Mouse (Mus musculus): ENCODE data around the gene Nupr1. TPM values are rescaled to one million over a fixed set of nuclear protein-coding genes. Genes with fewer than 3 reads are reported as not detected.
"Not testable (repeated sequence)": the region's sequence is repeated elsewhere in the genome, so short reads cannot be mapped to it uniquely, and the experiment has no call there.

Nupr1 gene
- total and polyA plus RNA-seq, 2 experiments, result 1.2 to 3.0 TPM

DNA sequence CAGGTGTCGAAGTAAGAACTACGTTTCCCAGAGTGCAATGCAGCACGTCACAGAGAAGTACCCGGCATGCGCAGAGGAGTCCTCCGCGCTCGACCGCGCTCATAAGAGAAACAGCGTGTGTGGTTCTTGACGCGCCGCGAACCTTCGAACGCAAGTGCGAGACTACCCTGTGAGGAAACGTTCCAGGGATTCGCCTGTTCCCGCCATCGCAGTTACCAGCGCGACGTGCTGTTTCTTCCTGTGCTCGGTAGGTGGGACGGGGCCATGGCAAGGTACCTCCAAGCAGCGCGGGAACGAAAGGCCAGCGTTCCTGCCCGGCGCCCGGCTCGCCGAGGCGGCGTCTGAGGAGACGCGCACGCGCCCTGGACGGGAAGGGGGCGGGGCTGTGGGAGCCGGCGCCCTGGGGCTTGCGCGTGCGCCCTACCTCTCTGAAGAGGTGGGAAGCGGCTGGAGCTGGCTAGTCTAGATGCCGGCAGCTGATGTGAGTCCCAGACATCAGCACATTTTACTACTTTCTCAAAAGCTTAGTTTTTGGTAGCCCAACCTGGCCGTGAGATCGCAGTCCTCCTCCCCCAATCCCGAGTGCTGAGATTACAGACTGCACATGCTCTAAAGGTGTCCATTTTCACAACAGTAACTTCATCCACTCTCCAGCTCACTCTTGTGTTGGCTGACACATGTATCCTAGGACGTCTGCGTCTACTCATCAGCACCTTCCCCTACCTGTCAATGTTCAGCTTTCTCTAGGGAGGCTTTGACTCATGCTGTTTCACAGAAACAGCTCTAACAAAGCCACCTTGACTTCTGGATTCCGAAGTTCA, 18.8 kb upstream of the Nupr1 start, which contains the start of gene Sgf29:
TSS of gene Sgf29 (plus strand) at position 79 of the 821 bp plus-strand sequence.
- H3K27me3 ChIP-seq (ENCODE audit: control insufficient read depth, insufficient read depth, low read length), result no peaks in the 10 kb centered on the region
- peaks cover 4% of the 10 kb centered on the region; the same call in 1 of the 2 replicates for H3K4me1 ChIP-seq (ENCODE audit: control insufficient read depth, insufficient read depth, low read length)
- peaks cover 5% of the 10 kb centered on the region; the same call in 1 of the 2 replicates for H3K79me2 ChIP-seq (ENCODE audit: control insufficient read depth, insufficient read depth, low read length)
- TF ChIP-seq POLR2A (IDR thresholded peaks at IDR 0.05; ENCODE audit: extremely low read depth, insufficient read depth, low read length), result peak; percentile 90
- no peak for TF ChIP-seq CTCF (IDR thresholded peaks at IDR 0.05; ENCODE audit: low read depth, low read length)
- 1% methylated on average over 57 of the region's 57 CpGs for WGBS
- no peaks in the 10 kb centered on the region for H3K36me3 ChIP-seq (ENCODE audit: control insufficient read depth, insufficient read depth, low read length)
- peak within 1 kb of the TSS; percentile 96 for H3K9ac ChIP-seq (ENCODE audit: low read depth, low read length)
- peak; percentile 89 for DNase-seq (ENCODE audit: extremely low read depth, low read depth, low spot score)
- peak within 1 kb of the TSS; percentile 95 for H3K4me3 ChIP-seq (ENCODE audit: insufficient read depth, low read depth, low read length)
- peak within 1 kb of the TSS; percentile 90 for H3K27ac ChIP-seq (replicated peaks; ENCODE audit: insufficient read depth, low read depth, low read length)

DNA sequence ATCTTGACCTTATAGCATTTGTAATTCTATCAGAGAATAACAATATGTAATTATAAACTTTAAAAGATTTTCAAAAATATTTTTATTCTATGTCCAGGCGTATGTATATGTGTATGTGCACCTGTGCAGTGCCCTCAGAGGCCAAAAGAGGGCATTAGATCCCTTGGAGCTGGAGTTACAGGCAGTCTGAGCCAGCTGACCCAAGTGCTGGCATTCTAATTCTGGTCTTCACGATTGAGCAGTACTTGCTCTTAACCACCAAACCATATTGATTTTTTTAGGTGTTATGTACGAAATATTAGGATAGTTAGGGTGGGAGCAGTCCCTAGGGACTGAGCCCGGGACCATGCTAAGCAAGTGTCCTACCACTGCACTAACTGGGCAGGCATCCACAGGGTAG, 17.8 kb upstream of the Nupr1 start:
- WGBS, result 53% methylated on average over 4 of the region's 4 CpGs
- TF ChIP-seq POLR2A (IDR thresholded peaks at IDR 0.05; ENCODE audit: extremely low read depth, insufficient read depth, low read length) (no peak), CTCF (IDR thresholded peaks at IDR 0.05; ENCODE audit: low read depth, low read length) (peak; percentile 45)
- H3K79me2 ChIP-seq (ENCODE audit: control insufficient read depth, insufficient read depth, low read length), result peaks cover 5% of the 10 kb centered on the region; the same call in 1 of the 2 replicates
- H3K36me3 ChIP-seq (ENCODE audit: control insufficient read depth, insufficient read depth, low read length), result no peaks in the 10 kb centered on the region
- H3K27me3 ChIP-seq (ENCODE audit: control insufficient read depth, insufficient read depth, low read length), result no peaks in the 10 kb centered on the region
- no peak overlapping the region for H3K27ac ChIP-seq (replicated peaks; ENCODE audit: insufficient read depth, low read depth, low read length)
- no peak overlapping the region for H3K4me3 ChIP-seq (ENCODE audit: insufficient read depth, low read depth, low read length)
- H3K4me1 ChIP-seq (ENCODE audit: control insufficient read depth, insufficient read depth, low read length), result peaks cover 4% of the 10 kb centered on the region; the same call in 1 of the 2 replicates
- H3K9ac ChIP-seq (ENCODE audit: low read depth, low read length), result no peak overlapping the region
- DNase-seq (ENCODE audit: extremely low read depth, low read depth, low spot score), result peak; percentile 61

DNA sequence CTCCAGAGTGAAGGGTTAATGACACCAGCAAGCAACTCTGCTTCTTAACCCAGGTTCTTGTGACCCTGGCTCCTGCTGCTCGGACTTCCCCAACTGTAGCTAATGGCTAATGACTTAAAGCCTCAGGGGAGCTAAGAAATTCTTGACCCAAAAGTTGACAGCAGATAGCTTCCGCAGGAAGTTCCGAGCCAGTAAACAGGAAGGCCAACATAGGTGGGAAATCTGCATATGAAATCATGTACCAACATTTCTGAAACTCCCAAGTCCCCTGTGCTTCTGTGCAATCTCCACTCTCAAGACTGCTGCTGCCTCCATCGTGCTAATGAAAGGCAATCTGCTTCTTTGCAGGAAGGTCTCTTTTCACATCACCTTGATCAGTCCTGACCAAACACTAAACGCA, 15.0 kb upstream of the Nupr1 start:
- H3K79me2 ChIP-seq (ENCODE audit: control insufficient read depth, insufficient read depth, low read length), result no peaks in the 10 kb centered on the region; the same call in 1 of the 2 replicates
- H3K27ac ChIP-seq (replicated peaks; ENCODE audit: insufficient read depth, low read depth, low read length), result no peak overlapping the region
- H3K36me3 ChIP-seq (ENCODE audit: control insufficient read depth, insufficient read depth, low read length), result no peaks in the 10 kb centered on the region
- no peak overlapping the region for H3K9ac ChIP-seq (ENCODE audit: low read depth, low read length)
- no peak for DNase-seq (ENCODE audit: extremely low read depth, low read depth, low spot score)
- no peak overlapping the region for H3K4me3 ChIP-seq (ENCODE audit: insufficient read depth, low read depth, low read length)
- H3K4me1 ChIP-seq (ENCODE audit: control insufficient read depth, insufficient read depth, low read length), result peaks cover 4% of the 10 kb centered on the region; the same call in 1 of the 2 replicates
- H3K27me3 ChIP-seq (ENCODE audit: control insufficient read depth, insufficient read depth, low read length), result no peaks in the 10 kb centered on the region
- no peak for TF ChIP-seq POLR2A (IDR thresholded peaks at IDR 0.05; ENCODE audit: extremely low read depth, insufficient read depth, low read length)
- TF ChIP-seq CTCF (IDR thresholded peaks at IDR 0.05; ENCODE audit: low read depth, low read length), result no peak
- 75% methylated on average over 5 of the region's 5 CpGs for WGBS

DNA sequence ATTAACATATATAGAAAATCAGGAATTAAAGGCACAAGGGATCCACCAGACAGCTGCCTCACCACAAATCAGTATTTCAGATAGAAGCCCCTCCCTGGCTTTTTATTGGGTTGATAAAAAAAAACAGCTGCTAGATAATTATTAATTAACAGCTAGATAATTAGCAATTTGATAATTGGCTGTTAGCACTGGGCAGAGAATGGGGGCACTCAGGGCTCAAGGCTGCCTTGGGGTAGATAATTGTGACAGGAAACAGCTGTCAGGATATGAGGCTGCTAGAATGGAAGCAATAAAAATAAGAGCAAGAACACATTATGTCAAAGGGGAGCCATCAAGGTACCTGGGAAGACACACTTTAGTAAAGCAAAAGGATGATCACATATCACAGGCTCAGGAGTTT, 14.3 kb upstream of the Nupr1 start:
- Histone ChIP-seq H3K4me1 (ENCODE audit: control insufficient read depth, insufficient read depth, low read length) (peaks cover 4% of the 10 kb centered on the region; the same call in 1 of the 2 replicates), H3K27me3 (ENCODE audit: control insufficient read depth, insufficient read depth, low read length) (no peaks in the 10 kb centered on the region), H3K9ac (ENCODE audit: low read depth, low read length) (no peak overlapping the region), H3K27ac (replicated peaks; ENCODE audit: insufficient read depth, low read depth, low read length) (no peak overlapping the region), H3K36me3 (ENCODE audit: control insufficient read depth, insufficient read depth, low read length) (no peaks in the 10 kb centered on the region), H3K79me2 (ENCODE audit: control insufficient read depth, insufficient read depth, low read length) (no peaks in the 10 kb centered on the region), H3K4me3 (ENCODE audit: insufficient read depth, low read depth, low read length) (no peak overlapping the region)
- DNase-seq (ENCODE audit: extremely low read depth, low read depth, low spot score), result no peak
- TF ChIP-seq CTCF (IDR thresholded peaks at IDR 0.05; ENCODE audit: low read depth, low read length) (no peak), POLR2A (IDR thresholded peaks at IDR 0.05; ENCODE audit: extremely low read depth, insufficient read depth, low read length) (no peak)

DNA sequence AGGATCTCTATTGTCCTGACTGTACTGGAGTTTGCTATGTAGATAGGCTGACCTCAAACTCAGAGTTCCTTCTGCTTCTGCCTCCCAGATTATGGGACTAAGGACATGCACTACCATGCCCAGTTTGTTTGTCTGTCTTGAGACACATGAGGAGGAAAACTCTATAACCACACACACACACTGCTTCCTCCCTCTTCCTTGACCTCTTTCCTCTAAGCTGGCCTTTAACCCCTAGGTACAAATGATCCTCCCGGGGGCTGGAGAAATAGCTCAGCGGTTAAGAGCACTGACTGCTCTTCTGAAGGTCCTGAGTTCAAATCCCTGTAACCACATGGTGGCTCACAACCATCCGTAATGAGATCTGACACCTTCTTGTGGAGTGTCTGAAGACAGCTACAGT, 13.7 kb upstream of the Nupr1 start:
- Histone ChIP-seq H3K36me3 (ENCODE audit: control insufficient read depth, insufficient read depth, low read length) (no peaks in the 10 kb centered on the region), H3K4me3 (ENCODE audit: insufficient read depth, low read depth, low read length) (no peak overlapping the region), H3K79me2 (ENCODE audit: control insufficient read depth, insufficient read depth, low read length) (no peaks in the 10 kb centered on the region), H3K9ac (ENCODE audit: low read depth, low read length) (no peak overlapping the region), H3K4me1 (ENCODE audit: control insufficient read depth, insufficient read depth, low read length) (peaks cover 2% of the 10 kb centered on the region; the same call in 1 of the 2 replicates), H3K27ac (replicated peaks; ENCODE audit: insufficient read depth, low read depth, low read length) (no peak overlapping the region), H3K27me3 (ENCODE audit: control insufficient read depth, insufficient read depth, low read length) (no peaks in the 10 kb centered on the region)
- no peak for DNase-seq (ENCODE audit: extremely low read depth, low read depth, low spot score)
- TF ChIP-seq CTCF (IDR thresholded peaks at IDR 0.05; ENCODE audit: low read depth, low read length) (no peak), POLR2A (IDR thresholded peaks at IDR 0.05; ENCODE audit: extremely low read depth, insufficient read depth, low read length) (no peak)
- WGBS, result 62% methylated on average over 3 of the region's 3 CpGs

GRCm38 (mm10) chr7:126643244-126643617, 12.6 kb upstream of the Nupr1 start:
- WGBS, result 7% methylated on average over 3 of the region's 3 CpGs
- H3K36me3 ChIP-seq (ENCODE audit: control insufficient read depth, insufficient read depth, low read length); H3K9ac ChIP-seq (ENCODE audit: low read depth, low read length); H3K4me3 ChIP-seq (ENCODE audit: insufficient read depth, low read depth, low read length); H3K27ac ChIP-seq (replicated peaks; ENCODE audit: insufficient read depth, low read depth, low read length); H3K79me2 ChIP-seq (ENCODE audit: control insufficient read depth, insufficient read depth, low read length); H3K27me3 ChIP-seq (ENCODE audit: control insufficient read depth, insufficient read depth, low read length); H3K4me1 ChIP-seq (ENCODE audit: control insufficient read depth, insufficient read depth, low read length): not testable (repeated sequence)
- DNase-seq (ENCODE audit: extremely low read depth, low read depth, low spot score), result peak; percentile 63
- peak; percentile 50 for TF ChIP-seq CTCF (IDR thresholded peaks at IDR 0.05; ENCODE audit: low read depth, low read length)

Measured in liver, adult 2 months (tissue).